Mouse (Mus musculus) stomach, adult 2 months (tissue): ENCODE results near the gene Zfyve1. TPM values are rescaled to one million over a fixed set of nuclear protein-coding genes. Genes with fewer than 3 reads are reported as not detected.

ENCODE experiments used
- polyA plus RNA-seq: library from polyadenylated mRNA; depleted of rRNA; stranded (reverse); fragments of >200 nt; gene quantifications from 2 replicates; pipeline ENCODE4 v1.2.3, GENCODE M21; 2012; rRNA removed

Gene Zfyve1
- polyA plus RNA-seq = 8.9 and 10.6 TPM in 2 replicates

DNA sequence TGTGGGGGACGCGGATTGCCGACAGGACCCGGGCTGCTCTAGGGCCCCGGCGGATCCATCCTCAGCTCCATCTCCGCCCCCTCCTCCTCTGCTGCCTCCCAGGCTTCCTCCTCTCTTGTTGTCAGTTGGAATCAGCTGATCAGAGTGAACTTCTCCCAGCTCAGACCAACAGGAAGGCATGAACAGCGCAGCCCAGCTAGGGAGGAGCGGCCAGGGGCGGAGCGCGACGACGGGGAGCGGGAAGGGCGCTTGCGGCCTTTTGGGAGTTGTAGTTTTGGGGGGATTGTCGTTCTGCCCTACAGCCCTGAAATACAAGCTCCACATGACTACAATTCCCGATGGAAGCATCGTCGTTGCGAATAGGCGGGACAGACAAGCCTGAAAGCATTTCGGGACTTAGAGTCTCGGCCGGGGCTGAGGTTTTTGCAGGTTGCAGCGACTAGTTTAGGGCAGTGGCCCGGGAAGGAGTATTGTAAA is at the start of gene Zfyve1:
Gene Zfyve1 (minus strand): TSS at position 198 of the 477 bp plus-strand sequence.

DNA sequence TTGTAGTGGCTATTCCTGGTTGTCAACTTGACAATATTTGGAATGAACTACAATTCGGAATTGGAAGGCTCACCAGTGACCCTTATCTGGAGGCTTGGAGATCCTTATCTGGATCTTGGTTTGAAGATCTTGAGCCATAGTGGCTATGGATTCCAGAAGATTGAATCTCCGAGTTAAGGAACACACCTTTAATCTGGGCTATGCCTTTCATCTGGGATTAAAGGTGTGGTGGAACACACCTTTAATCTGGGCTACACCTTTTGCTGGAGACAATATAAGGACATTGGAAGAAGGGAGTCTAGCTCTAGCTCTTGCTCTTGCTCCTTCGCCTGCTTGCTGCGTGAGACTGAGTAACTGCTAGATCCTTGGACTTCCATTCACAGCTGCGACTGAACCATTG is 33.9 kb upstream of the Zfyve1 start, which contains the start of gene Rbm25:
Gene Rbm25 (plus strand): TSS at position 301 of the 400 bp plus-strand sequence.

GRCm38 (mm10) chr12:83520311-83520890 is 76.6 kb downstream of the Zfyve1 start, which contains the start of gene Dcaf4:
TSS of gene Dcaf4 (plus strand) at chr12:83520466.

Other genes starting within 250 kb of the Zfyve1 start
- 0.67 and 1.0 TPM in 2 replicates for gene Dpf3, start 109.5 kb downstream of the Zfyve1 start, polyA plus RNA-seq
- 9.9 TPM in 2 replicates for gene Dcaf4, start 76.8 kb downstream of the Zfyve1 start, polyA plus RNA-seq
- 3.5 and 4.4 TPM in 2 replicates for gene Rbm25, start 34.0 kb upstream of the Zfyve1 start, polyA plus RNA-seq
- 6.5 and 8.0 TPM in 2 replicates for gene Psen1, start 90.9 kb upstream of the Zfyve1 start, polyA plus RNA-seq
- 1.3 and 1.7 TPM in 2 replicates for gene Papln, start 166.4 kb upstream of the Zfyve1 start, polyA plus RNA-seq